Mouse (Mus musculus): ENCODE measurements around the gene Adam23. TPM values are rescaled to one million over a fixed set of nuclear protein-coding genes. Genes with fewer than 3 reads are reported as not detected.

Adam23 gene
- polyA plus RNA-seq, 1 experiment from 2014 or later: 3.0 TPM

DNA sequence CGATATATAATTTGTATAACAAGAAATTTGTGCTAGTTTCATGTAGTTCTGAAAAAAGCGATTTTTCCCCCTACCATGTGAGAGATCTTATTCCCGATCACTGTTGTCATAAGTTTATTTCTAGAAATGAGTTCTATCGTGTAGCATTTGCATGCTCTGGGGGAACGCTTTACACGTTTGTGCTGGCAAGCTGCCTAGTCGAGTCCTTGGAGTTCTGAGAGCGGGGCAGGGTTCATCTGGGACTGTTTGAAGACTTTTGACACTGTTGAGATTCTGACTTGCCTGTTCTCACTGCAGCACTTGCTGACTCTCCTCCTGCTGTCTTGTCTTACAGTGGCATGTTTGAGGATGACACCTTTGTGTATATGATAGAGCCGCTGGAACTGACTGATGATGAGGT lies 84.2 kb downstream of the Adam23 start:
- H3K27ac ChIP-seq: no peak overlapping the region
- no peak for ATAC-seq (replicated peaks; ENCODE audit: low FRiP score, low read depth)
- no peak overlapping the region for H3K4me2 ChIP-seq (ENCODE audit: low read length)
- no peaks in the 10 kb centered on the region for H3K36me3 ChIP-seq (ENCODE audit: insufficient read depth, low read length)
- no peaks in the 10 kb centered on the region for H3K4me1 ChIP-seq (replicated peaks; ENCODE audit: insufficient read depth, low read length)
- DNase-seq (ENCODE audit: low spot score): no peak
- H3K27me3 ChIP-seq (ENCODE audit: insufficient read depth, low read length): no peaks in the 10 kb centered on the region
- no peak for TF ChIP-seq CTCF (IDR thresholded peaks at IDR 0.05; ENCODE audit: low read depth)
- H3K9me3 ChIP-seq (replicated peaks; ENCODE audit: low read length): no peaks in the 10 kb centered on the region
- H3K4me3 ChIP-seq (replicated peaks; ENCODE audit: low read depth, low read length): no peak overlapping the region
- WGBS: 71% methylated on average over 9 of the region's 9 CpGs
- H3K9ac ChIP-seq (ENCODE audit: low read depth, low read length): no peak overlapping the region

DNA sequence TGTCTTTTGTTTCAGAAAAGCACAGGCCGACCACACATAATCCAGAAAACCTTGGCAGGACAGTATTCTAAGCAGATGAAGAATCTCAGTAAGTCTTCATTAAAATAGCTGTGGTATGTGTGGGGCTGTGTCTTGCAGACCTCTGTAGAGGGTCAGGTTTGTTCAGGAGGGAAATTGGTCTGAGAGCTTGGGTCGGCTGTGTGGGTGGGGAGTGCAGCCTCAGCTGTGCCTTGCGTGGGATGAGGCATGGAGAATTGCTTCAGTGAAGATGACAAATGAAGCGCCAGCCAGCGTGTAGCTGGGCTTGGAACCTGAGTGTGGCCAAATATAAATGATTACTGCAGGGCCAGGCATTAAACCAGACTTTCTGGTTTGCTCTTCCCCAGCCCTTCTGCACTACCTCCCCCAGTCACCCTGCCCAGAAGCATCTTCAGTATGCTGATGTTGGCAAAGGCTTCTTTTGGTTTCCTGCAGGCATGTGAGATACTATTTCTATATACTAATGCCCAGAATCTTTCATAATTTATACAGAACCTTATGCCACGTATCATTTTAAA lies 88.7 kb downstream of the Adam23 start:
- Histone ChIP-seq H3K4me2 (ENCODE audit: low read length) (no peak overlapping the region), H3K4me3 (replicated peaks; ENCODE audit: low read depth, low read length) (no peak overlapping the region), H3K27ac (no peak overlapping the region), H3K9me3 (replicated peaks; ENCODE audit: low read length) (no peaks in the 10 kb centered on the region), H3K36me3 (ENCODE audit: insufficient read depth, low read length) (no peaks in the 10 kb centered on the region), H3K4me1 (replicated peaks; ENCODE audit: insufficient read depth, low read length) (no peaks in the 10 kb centered on the region), H3K9ac (ENCODE audit: low read depth, low read length) (no peak overlapping the region), H3K27me3 (ENCODE audit: insufficient read depth, low read length) (no peaks in the 10 kb centered on the region)
- TF ChIP-seq CTCF (IDR thresholded peaks at IDR 0.05; ENCODE audit: low read depth): no peak
- WGBS: 32% methylated on average over 6 of the region's 6 CpGs
- peak; percentile 80 for DNase-seq (ENCODE audit: low spot score)
- ATAC-seq (replicated peaks; ENCODE audit: low FRiP score, low read depth): peak; percentile 33

DNA sequence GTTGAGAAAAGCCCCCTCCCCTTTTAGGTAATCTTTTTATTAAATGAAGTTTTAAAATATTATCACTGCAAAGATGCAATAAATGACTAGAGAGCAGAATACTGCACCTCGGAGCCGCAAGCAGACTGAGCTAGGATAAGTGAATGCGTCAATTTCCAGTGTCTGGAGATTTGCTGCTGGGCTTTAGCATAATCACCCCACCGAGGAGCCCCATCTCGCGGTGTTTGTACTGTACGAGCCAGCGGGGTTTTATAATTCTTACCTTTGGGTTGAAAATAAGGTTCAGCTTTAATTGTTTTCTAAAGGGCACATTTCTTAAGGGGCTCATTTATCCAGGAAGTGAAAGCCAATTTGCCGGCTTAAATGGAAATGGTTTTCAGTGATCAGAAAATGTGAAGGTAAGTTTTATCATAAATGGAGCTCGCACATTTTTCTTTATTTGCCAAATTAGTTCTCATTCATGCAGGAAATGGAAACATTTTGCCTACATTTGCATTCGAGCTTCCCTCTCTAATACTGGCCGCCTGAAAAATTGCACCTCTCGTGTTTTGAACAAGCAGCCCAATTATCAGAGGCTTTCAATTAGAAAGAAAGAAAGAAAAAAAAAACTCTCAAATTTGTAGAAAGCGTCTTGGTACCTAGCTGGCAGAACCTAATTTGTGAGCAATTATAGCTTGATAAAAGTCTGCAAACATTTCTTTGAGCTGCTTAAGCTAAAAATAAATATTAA lies 94.4 kb downstream of the Adam23 start:
- no peak overlapping the region for H3K27ac ChIP-seq
- no peak for ATAC-seq (replicated peaks; ENCODE audit: low FRiP score, low read depth)
- H3K4me1 ChIP-seq (replicated peaks; ENCODE audit: insufficient read depth, low read length): no peaks in the 10 kb centered on the region
- 75% methylated on average over 14 of the region's 14 CpGs for WGBS
- no peak overlapping the region for H3K4me2 ChIP-seq (ENCODE audit: low read length)
- DNase-seq (ENCODE audit: low spot score): no peak
- no peaks in the 10 kb centered on the region for H3K36me3 ChIP-seq (ENCODE audit: insufficient read depth, low read length)
- H3K9ac ChIP-seq (ENCODE audit: low read depth, low read length): no peak overlapping the region
- H3K27me3 ChIP-seq (ENCODE audit: insufficient read depth, low read length): no peaks in the 10 kb centered on the region
- TF ChIP-seq CTCF (IDR thresholded peaks at IDR 0.05; ENCODE audit: low read depth): no peak
- H3K4me3 ChIP-seq (replicated peaks; ENCODE audit: low read depth, low read length): no peak overlapping the region
- H3K9me3 ChIP-seq (replicated peaks; ENCODE audit: low read length): no peaks in the 10 kb centered on the region

DNA sequence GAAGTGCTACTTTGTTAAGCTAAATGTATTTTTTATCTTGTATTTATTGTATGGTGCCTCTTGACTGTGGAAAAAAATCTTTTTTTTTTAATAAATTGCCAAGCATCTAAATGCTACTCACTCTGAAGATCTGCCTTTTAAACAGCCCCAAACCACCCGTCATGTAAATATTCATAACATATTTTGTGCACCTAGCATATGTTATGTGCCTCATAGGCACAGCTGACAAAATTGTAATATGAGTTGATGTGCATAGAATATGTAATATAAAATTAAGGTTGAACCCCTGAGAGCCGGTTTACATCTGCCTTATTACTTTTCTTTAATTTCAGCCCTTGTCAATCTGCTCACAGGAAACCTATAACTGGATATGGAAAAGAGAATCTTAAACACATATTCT lies 98.4 kb downstream of the Adam23 start:
- no peak for TF ChIP-seq CTCF (IDR thresholded peaks at IDR 0.05; ENCODE audit: low read depth)

DNA sequence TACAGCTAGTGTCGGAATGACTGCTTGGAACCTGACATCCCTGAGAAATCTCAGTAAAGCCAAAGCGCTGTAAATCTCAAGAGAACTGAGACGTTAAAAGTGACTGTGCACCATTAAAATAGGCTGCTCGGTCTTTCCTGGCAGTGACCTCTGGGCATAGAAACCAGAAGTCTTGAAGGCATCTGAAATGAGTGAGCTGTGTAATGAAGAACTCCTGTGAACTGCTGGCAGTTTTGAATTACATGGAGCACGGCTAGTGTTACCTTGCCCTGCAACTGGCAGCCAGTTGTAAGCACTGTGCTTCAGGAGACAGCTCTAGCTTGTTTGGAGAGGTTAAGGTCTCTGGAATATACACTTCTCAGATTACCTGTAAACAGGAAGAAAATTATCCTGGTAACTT lies 107.3 kb downstream of the Adam23 start:
- H3K4me2 ChIP-seq (ENCODE audit: low read length): no peak overlapping the region
- no peaks in the 10 kb centered on the region for H3K27me3 ChIP-seq (ENCODE audit: insufficient read depth, low read length)
- H3K4me1 ChIP-seq (replicated peaks; ENCODE audit: insufficient read depth, low read length): no peaks in the 10 kb centered on the region
- WGBS: 10% methylated on average over 5 of the region's 5 CpGs
- no peaks in the 10 kb centered on the region for H3K36me3 ChIP-seq (ENCODE audit: insufficient read depth, low read length)
- H3K9me3 ChIP-seq (replicated peaks; ENCODE audit: low read length): no peaks in the 10 kb centered on the region
- no peak overlapping the region for H3K27ac ChIP-seq
- DNase-seq (ENCODE audit: low spot score) (peak; percentile 82), ATAC-seq (replicated peaks; ENCODE audit: low FRiP score, low read depth) (peak; percentile 72)
- no peak for TF ChIP-seq CTCF (IDR thresholded peaks at IDR 0.05; ENCODE audit: low read depth)
- H3K4me3 ChIP-seq (replicated peaks; ENCODE audit: low read depth, low read length): no peak overlapping the region
- no peak overlapping the region for H3K9ac ChIP-seq (ENCODE audit: low read depth, low read length)

More for the DNA sequence above, 98.4 kb downstream of the Adam23 start:
- H3K27me3 ChIP-seq (ENCODE audit: insufficient read depth, low read length): no peaks in the 10 kb centered on the region
- no peak overlapping the region for H3K9ac ChIP-seq (ENCODE audit: low read depth, low read length)
- no peaks in the 10 kb centered on the region for H3K9me3 ChIP-seq (replicated peaks; ENCODE audit: low read length)
- H3K36me3 ChIP-seq (ENCODE audit: insufficient read depth, low read length): no peaks in the 10 kb centered on the region
- 90% methylated on average over 2 of the region's 2 CpGs for WGBS
- no peak for DNase-seq (ENCODE audit: low spot score)
- no peak overlapping the region for H3K4me3 ChIP-seq (replicated peaks; ENCODE audit: low read depth, low read length)
- no peak overlapping the region for H3K4me2 ChIP-seq (ENCODE audit: low read length)
- no peaks in the 10 kb centered on the region for H3K4me1 ChIP-seq (replicated peaks; ENCODE audit: insufficient read depth, low read length)
- no peak for ATAC-seq (replicated peaks; ENCODE audit: low FRiP score, low read depth)
- no peak overlapping the region for H3K27ac ChIP-seq

DNA sequence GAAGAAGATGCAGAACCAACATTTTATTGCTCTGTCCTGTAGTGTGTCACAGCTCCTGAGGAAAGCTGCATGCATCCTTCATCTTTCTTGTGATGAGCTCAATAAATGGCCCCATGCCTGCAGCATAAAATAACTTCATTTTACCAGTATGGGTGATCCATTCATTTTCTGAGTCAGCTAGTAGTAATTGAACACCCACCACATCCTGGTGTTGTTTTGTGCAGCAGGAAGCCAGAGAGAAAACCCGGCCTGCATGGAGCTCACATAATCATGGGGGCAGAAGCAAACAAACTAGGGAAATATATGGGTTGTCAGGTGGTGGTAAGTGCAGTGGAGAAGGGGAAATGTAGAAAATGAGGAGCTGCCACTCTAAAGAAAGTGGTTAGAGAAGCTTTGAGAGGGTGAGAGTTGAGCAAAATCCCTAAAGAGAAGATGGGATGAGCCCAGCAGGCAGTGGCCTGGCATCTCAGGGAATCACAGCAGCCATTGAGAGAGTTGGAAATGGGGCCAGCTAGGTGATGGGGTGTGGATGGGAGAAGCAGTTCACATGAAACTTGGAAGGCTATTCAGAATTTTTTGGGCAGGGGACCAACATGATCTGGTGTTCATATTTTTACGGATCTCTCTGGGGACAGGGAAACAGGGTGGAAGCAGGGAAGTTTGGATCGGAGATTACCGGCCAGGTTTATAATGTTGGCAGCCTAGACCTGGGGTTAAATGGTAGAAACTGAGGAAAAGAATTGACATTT lies 116.3 kb downstream of the Adam23 start:
- TF ChIP-seq CTCF (IDR thresholded peaks at IDR 0.05; ENCODE audit: low read depth): no peak
- Histone ChIP-seq H3K4me2 (ENCODE audit: low read length) (no peak overlapping the region), H3K9me3 (replicated peaks; ENCODE audit: low read length) (no peaks in the 10 kb centered on the region), H3K4me1 (replicated peaks; ENCODE audit: insufficient read depth, low read length) (no peaks in the 10 kb centered on the region), H3K4me3 (replicated peaks; ENCODE audit: low read depth, low read length) (no peak overlapping the region), H3K27me3 (ENCODE audit: insufficient read depth, low read length) (no peaks in the 10 kb centered on the region), H3K27ac (no peak overlapping the region), H3K9ac (ENCODE audit: low read depth, low read length) (no peak overlapping the region), H3K36me3 (ENCODE audit: insufficient read depth, low read length) (no peaks in the 10 kb centered on the region)
- ATAC-seq (replicated peaks; ENCODE audit: low FRiP score, low read depth): no peak
- no peak for DNase-seq (ENCODE audit: low spot score)
- 67% methylated on average over 4 of the region's 4 CpGs for WGBS
